Mouse (Mus musculus) myocyte (in vitro differentiated cells): ENCODE data around the gene Hdac7.

Experiments used
- MAX ChIP-seq: IDR thresholded peaks from one replicate; pipeline ENCODE4 v1.6.1; 2011; ENCODE audit warnings: low read depth, mild to moderate bottlenecking, control low read depth
- MYOD1 ChIP-seq, 3 experiments: IDR thresholded peaks; one replicate each; pipeline ENCODE4 v1.6.1; 2011; ENCODE audit warnings: control low read depth in 2 of 3, low read depth in 2 of 3, mild to moderate bottlenecking in 2 of 3, moderate library complexity in 1 of 3; ENCODE audit not compliant: insufficient read length in 2 of 3, control insufficient read depth in 1 of 3
- MYOG ChIP-seq, 3 experiments: IDR thresholded peaks; one replicate each; pipeline ENCODE4 v1.6.1; 2011; ENCODE audit warnings: control low read depth in 2 of 3, low read depth in 2 of 3, mild to moderate bottlenecking in 2 of 3; ENCODE audit not compliant: insufficient read length in 2 of 3, control insufficient read depth in 1 of 3, insufficient read depth in 1 of 3
- POLR2A ChIP-seq: IDR thresholded peaks from one replicate; pipeline ENCODE4 v1.6.1; 2011; ENCODE audit warnings: low read depth, mild to moderate bottlenecking, control low read depth, moderate library complexity; ENCODE audit not compliant: insufficient read length
- POLR2AphosphoS2 ChIP-seq: IDR thresholded peaks from one replicate; pipeline ENCODE4 v1.6.1; 2011; ENCODE audit warnings: low read depth, control low read depth; ENCODE audit not compliant: insufficient read length
- USF1 ChIP-seq: IDR thresholded peaks from one replicate; pipeline ENCODE4 v1.6.1; 2011; ENCODE audit warnings: low read depth, mild to moderate bottlenecking, control low read depth, moderate library complexity

GRCm38 (mm10) chr15:97827401-97827800, 16.9 kb downstream of the Hdac7 start:
- TF ChIP-seq POLR2A (no peak), USF1 (no peak), MAX (no peak), MYOG (IDR thresholded peaks at IDR 0.05; ENCODE audit: control insufficient read depth in 1 of 3, insufficient read depth in 1 of 3, insufficient read length in 2 of 3, low read depth in 2 of 3) (no peak), MYOD1 (IDR thresholded peaks at IDR 0.05; ENCODE audit: control insufficient read depth in 1 of 3, insufficient read length in 2 of 3, low read depth in 2 of 3) (no peak), POLR2AphosphoS2 (no peak)
